Mouse (Mus musculus) hindbrain, embryonic 11.5 days (tissue): Measurements from ENCODE around the gene Abca14. TPM values are rescaled to one million over a fixed set of nuclear protein-coding genes. Genes with fewer than 3 reads are reported as not detected.

Experiments used
- ATAC-seq: fragments of 200-750 bp; cut with Nextera tagmentation; 2 replicates; pipeline ENCODE4 v1.8.0; 2017; ENCODE audit warnings: mild to moderate bottlenecking, moderate TSS enrichment, moderate library complexity; ENCODE audit not compliant: low FRiP score
- DNase-seq: peaks from one replicate; pipeline ENCODE4 v3.0.0-alpha.2; 2015; ENCODE audit warnings: low spot score
- H3K27ac ChIP-seq: fragments of 300-500 bp; sonication (generic); 2 replicates; pipeline ENCODE4 v1.5.1; 2014; ENCODE audit warnings: mild to moderate bottlenecking, low read depth, low read length
- H3K27me3 ChIP-seq: fragments of 300-500 bp; sonication (generic); 2 replicates; pipeline ENCODE4 v1.6.1; 2014; ENCODE audit warnings: mild to moderate bottlenecking, low read length, moderate library complexity, mixed read lengths; ENCODE audit not compliant: control insufficient read depth, insufficient read depth
- H3K36me3 ChIP-seq: fragments of 300-500 bp; sonication (generic); 2 replicates; pipeline ENCODE4 v1.6.1; 2014; ENCODE audit warnings: mild to moderate bottlenecking, low read length, moderate library complexity, mixed read lengths; ENCODE audit not compliant: control insufficient read depth, insufficient read depth
- H3K4me1 ChIP-seq: fragments of 300-500 bp; sonication (generic); replicated peaks from 2 replicates; pipeline ENCODE4 v1.6.1; 2014; ENCODE audit warnings: low read length, mixed read lengths; ENCODE audit not compliant: control insufficient read depth, insufficient read depth
- H3K4me2 ChIP-seq: fragments of 300-500 bp; sonication (generic); replicated peaks from 2 replicates; pipeline ENCODE4 v1.6.1; 2014; ENCODE audit warnings: mild to moderate bottlenecking, low read depth, low read length
- H3K4me3 ChIP-seq: fragments of 300-500 bp; sonication (generic); 2 replicates; pipeline ENCODE4 v1.5.1; 2014; ENCODE audit warnings: low read depth, low read length
- H3K9ac ChIP-seq: fragments of 300-500 bp; sonication (generic); 2 replicates; pipeline ENCODE4 v1.6.1; 2014; ENCODE audit warnings: low read depth, low read length
- H3K9me3 ChIP-seq: fragments of 300-500 bp; sonication (generic); 2 replicates; pipeline ENCODE4 v1.6.1; 2016; ENCODE audit warnings: low read length; ENCODE audit not compliant: control insufficient read depth
- WGBS: fragments of 180-500 bp; shearing (Covaris S2); extraction: QIAGEN DNeasy Blood & Tissue Kit; methylation state at CpG from one replicate; pipeline ENCODE4 v1.1.7; 2014; 5-methylcytosine and 5-hydroxymethylcytosine counted together
- polyA plus RNA-seq: library from polyadenylated mRNA; unstranded; fragments of >200 nt; fragmentation: Nextera tagmentation; extraction: Ambion mirVana; gene quantifications from 2 replicates; pipeline ENCODE4 v1.2.1, GENCODE M21; 2014

The Abca14 gene
- polyA plus RNA-seq, 1 experiment from 2014 or later, result not detected

DNA sequence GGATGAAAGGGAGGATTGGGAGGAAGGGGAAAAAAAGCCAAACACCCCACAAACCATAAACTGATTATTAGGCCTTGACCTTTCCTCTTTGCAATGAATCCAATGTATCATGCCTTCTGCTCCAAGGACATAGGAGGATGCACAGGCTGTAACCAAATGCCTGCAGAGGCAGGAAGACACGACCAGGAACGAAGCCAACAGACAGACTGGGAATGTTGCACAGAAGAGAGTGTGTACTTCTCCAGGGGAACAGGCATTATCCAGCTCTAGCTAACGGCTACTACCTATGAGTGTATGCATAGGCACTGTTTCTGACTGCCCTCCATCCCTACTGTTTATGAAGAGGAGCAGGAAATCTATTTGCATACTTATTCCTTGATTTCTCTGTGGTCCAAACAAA is 11.6 kb upstream of the Abca14 start:
- WGBS, result 66% methylated on average over 3 of the region's 3 CpGs
- Histone ChIP-seq H3K27me3 (no peaks in the 10 kb centered on the region), H3K4me3 (no peak overlapping the region), H3K36me3 (no peaks in the 10 kb centered on the region), H3K4me1 (no peaks in the 10 kb centered on the region), H3K9me3 (no peaks in the 10 kb centered on the region), H3K9ac (no peak overlapping the region), H3K4me2 (no peak overlapping the region), H3K27ac (no peak overlapping the region)
- ATAC-seq, result no peak
- DNase-seq, result no peak

GRCm38 (mm10) chr7:120192816-120193215 is 10.9 kb upstream of the Abca14 start:
- no peaks in the 10 kb centered on the region for H3K4me1 ChIP-seq
- H3K9me3 ChIP-seq, result no peaks in the 10 kb centered on the region
- no peak overlapping the region for H3K27ac ChIP-seq
- no peaks in the 10 kb centered on the region for H3K36me3 ChIP-seq
- DNase-seq (no peak), ATAC-seq (no peak)
- H3K27me3 ChIP-seq, result no peaks in the 10 kb centered on the region
- no peak overlapping the region for H3K9ac ChIP-seq
- H3K4me2 ChIP-seq, result no peak overlapping the region
- WGBS, result 88% methylated on average over 6 of the region's 6 CpGs
- no peak overlapping the region for H3K4me3 ChIP-seq

GRCm38 (mm10) chr7:120195207-120195606 is 8.6 kb upstream of the Abca14 start:
- ATAC-seq (no peak), DNase-seq (no peak)
- WGBS, result 65% methylated on average over 4 of the region's 4 CpGs
- no peaks in the 10 kb centered on the region for H3K36me3 ChIP-seq
- H3K4me2 ChIP-seq, result no peak overlapping the region
- no peaks in the 10 kb centered on the region; the same call in 1 of the 2 replicates for H3K27me3 ChIP-seq
- H3K27ac ChIP-seq, result no peak overlapping the region
- no peak overlapping the region for H3K9ac ChIP-seq
- H3K4me1 ChIP-seq, result no peaks in the 10 kb centered on the region
- H3K4me3 ChIP-seq, result no peak overlapping the region
- no peaks in the 10 kb centered on the region for H3K9me3 ChIP-seq

DNA sequence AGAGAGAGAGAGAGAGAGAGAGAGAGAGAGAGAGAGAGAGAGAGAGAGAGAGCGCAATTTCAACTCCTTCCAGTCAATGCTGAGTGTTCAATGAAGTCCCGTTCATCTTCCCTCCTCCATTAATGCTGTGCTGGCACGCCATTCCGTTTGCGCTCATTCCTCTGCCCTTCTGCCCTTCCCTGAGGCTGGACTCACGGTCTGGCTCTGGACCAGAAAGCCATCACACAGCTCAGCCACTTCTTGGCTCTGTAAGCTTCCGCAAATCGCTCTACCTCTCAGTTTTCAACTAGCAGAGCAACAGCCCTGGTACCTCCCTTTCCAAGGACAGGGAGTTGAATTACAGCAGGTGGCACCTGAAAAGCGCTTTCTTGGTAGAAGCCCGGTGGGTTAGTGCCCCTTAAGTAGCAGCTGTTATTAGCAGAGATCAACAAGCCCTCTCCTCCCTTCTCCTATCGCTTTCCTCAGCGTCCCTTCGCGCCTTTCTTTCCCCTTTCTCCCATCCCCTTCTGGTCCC is 2.5 kb upstream of the Abca14 start:
- Histone ChIP-seq H3K27ac (no peak overlapping the region), H3K27me3 (peaks cover 15% of the 10 kb centered on the region), H3K9ac (0 out of 2 replicates have a peak overlapping the region, but pooled peaks have one; percentile 27), H3K9me3 (no peaks in the 10 kb centered on the region), H3K4me2 (peak overlapping the region; percentile 33), H3K4me1 (no peaks in the 10 kb centered on the region), H3K4me3 (peak overlapping the region; percentile 12), H3K36me3 (no peaks in the 10 kb centered on the region)
- ATAC-seq (no peak), DNase-seq (peak; percentile 32)
- WGBS, result 2% methylated on average over 13 of the region's 14 CpGs

DNA sequence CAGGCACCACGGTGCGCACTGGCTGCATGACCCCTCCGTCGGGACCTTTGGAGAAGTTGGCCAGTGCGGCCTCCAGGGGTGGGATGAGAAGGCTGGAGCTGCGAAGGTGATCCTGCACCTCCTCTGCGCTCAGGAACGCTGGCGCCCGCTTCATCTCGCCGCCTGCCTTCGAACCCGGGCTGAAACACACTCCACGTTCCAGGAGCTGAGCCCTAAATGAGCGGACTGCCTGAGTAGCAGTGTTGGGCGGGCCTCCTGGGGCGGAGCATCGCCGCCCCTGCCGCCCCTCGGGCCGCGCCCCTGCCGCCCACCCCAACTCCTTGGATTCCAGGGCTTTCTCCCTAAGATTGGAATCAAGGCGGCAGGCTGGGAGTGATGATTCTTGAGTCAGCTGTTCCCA is 2.0 kb upstream of the Abca14 start, which contains the start of gene Crym:
TSS of gene Crym (minus strand) at position 341 of the 400 bp plus-strand sequence.
- Histone ChIP-seq H3K9ac (0 out of 2 replicates have a peak within 1 kb of the TSS, but pooled peaks have one; percentile 27), H3K4me1 (no peaks in the 10 kb centered on the region), H3K4me2 (peak within 1 kb of the TSS; percentile 33), H3K27ac (no peak within 1 kb of the TSS), H3K9me3 (no peaks in the 10 kb centered on the region), H3K4me3 (peak within 1 kb of the TSS; percentile 12), H3K27me3 (peaks cover 15% of the 10 kb centered on the region), H3K36me3 (no peaks in the 10 kb centered on the region)
- DNase-seq, result no peak
- ATAC-seq, result no peak
- 3% methylated on average over 26 of the region's 26 CpGs for WGBS

DNA sequence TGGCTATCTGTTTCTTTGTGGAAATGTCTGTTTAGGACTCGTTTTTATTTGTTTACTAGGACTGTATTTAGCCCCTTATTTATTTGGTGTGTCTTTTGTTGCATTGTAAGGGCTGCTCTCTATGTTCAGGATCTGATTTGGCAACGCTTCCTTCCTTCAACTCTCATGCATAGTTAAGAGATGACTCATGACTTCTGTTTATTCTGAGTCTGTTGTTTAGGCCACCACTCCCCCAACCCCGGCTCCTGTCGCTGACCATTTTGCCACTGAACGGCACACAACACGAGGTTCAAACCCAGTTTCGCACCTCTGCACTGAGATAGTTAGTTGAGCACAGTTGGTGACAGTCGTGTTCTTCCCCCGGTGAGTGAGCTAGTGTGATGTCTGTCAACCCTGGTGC is 2.2 kb downstream of the Abca14 start:
- H3K4me2 ChIP-seq, result no peak overlapping the region
- H3K9ac ChIP-seq, result no peak overlapping the region
- peaks cover 9% of the 10 kb centered on the region for H3K27me3 ChIP-seq
- H3K4me1 ChIP-seq, result no peaks in the 10 kb centered on the region
- H3K9me3 ChIP-seq, result no peaks in the 10 kb centered on the region
- no peak overlapping the region for H3K4me3 ChIP-seq
- no peak for DNase-seq
- H3K27ac ChIP-seq, result no peak overlapping the region
- WGBS, result 79% methylated on average over 9 of the region's 9 CpGs
- ATAC-seq, result no peak
- no peaks in the 10 kb centered on the region for H3K36me3 ChIP-seq

GRCm38 (mm10) chr7:120228541-120228940 is 24.8 kb downstream of the Abca14 start:
- no peaks in the 10 kb centered on the region for H3K36me3 ChIP-seq

DNA sequence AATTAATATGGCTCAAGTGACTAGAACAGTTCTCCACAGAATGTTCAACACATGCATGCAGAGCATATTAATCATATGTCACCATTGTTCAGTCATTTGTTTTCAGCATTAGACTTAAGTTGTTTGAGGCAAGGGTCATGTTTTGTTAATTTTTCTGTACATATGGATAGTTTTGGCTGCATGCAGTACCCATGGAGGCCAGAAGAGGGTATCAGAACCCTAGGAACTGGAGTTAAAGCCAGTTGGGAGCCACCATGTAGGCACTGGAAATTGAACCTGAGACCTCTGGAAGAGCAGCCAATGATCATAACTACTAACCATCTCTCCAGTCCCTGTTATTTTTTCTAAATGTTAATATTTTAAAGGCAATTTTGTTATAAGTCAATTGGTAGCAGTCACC is 37.3 kb downstream of the Abca14 start:
- no peaks in the 10 kb centered on the region for H3K4me1 ChIP-seq
- no peak overlapping the region for H3K4me3 ChIP-seq
- H3K36me3 ChIP-seq, result no peaks in the 10 kb centered on the region
- DNase-seq (peak; percentile 10), ATAC-seq (no peak)
- H3K27me3 ChIP-seq, result no peaks in the 10 kb centered on the region
- H3K4me2 ChIP-seq, result no peak overlapping the region
- no peaks in the 10 kb centered on the region for H3K9me3 ChIP-seq
- H3K27ac ChIP-seq, result no peak overlapping the region
- no peak overlapping the region for H3K9ac ChIP-seq

More at GRCm38 (mm10) chr7:120228541-120228940, 24.8 kb downstream of the Abca14 start:
- Histone ChIP-seq H3K27me3 (no peaks in the 10 kb centered on the region), H3K4me1 (no peaks in the 10 kb centered on the region), H3K27ac (no peak overlapping the region), H3K9me3 (no peaks in the 10 kb centered on the region), H3K4me3 (no peak overlapping the region), H3K9ac (no peak overlapping the region), H3K4me2 (no peak overlapping the region)
- ATAC-seq, result no peak
- no peak for DNase-seq

GRCm38 (mm10) chr7:120271135-120271991 is 67.6 kb downstream of the Abca14 start:
- WGBS, result 86% methylated on average over 7 of the region's 7 CpGs
- H3K9me3 ChIP-seq, result no peaks in the 10 kb centered on the region
- H3K36me3 ChIP-seq, result no peaks in the 10 kb centered on the region
- H3K9ac ChIP-seq, result no peak overlapping the region
- no peak overlapping the region for H3K4me2 ChIP-seq
- ATAC-seq, result no peak
- no peak overlapping the region for H3K27ac ChIP-seq
- DNase-seq, result no peak
- no peak overlapping the region for H3K4me3 ChIP-seq
- H3K4me1 ChIP-seq, result no peaks in the 10 kb centered on the region
- no peaks in the 10 kb centered on the region for H3K27me3 ChIP-seq
